Mouse (Mus musculus): ENCODE data around the gene Txnrd1. TPM values are rescaled to one million over a fixed set of nuclear protein-coding genes. Genes with fewer than 3 reads are reported as not detected.

Gene Txnrd1
- polyA plus RNA-seq, 1 experiment: 32.2 TPM

DNA sequence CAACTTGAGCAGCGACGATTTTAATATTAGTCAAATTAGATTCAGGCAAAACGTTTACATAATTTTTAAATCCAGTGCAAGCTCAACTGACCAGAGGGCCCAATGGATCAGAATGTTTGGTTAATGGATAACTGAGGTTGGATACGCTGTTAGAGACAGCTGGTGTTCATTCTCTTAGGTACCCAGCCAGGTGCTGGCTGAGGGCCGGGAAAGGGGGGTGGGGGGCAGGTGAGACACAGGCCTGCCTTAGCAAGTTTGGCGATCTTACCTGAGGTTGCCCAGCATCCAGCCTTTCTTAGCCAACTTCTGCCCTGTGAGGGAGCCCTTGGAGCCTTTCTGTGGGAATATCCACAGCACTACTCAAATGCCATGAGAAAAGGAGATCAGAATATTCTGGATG, 28.6 kb upstream of the Txnrd1 start:
- DNase-seq: no peak
- Histone ChIP-seq H3K27me3 (ENCODE audit: control insufficient read depth, insufficient read depth, low read length) (no peaks in the 10 kb centered on the region), H3K36me3 (ENCODE audit: control insufficient read depth, insufficient read depth, low read length) (no peaks in the 10 kb centered on the region), H3K27ac (ENCODE audit: control insufficient read depth, insufficient read depth, low read length) (no peak overlapping the region), H3K4me1 (replicated peaks; ENCODE audit: control insufficient read depth, insufficient read depth, low read length) (no peaks in the 10 kb centered on the region), H3K4me3 (ENCODE audit: control insufficient read depth, insufficient read depth, low read length) (no peak overlapping the region)
- WGBS: 95% methylated on average over 6 of the region's 6 CpGs
- no peak for TF ChIP-seq CTCF (IDR thresholded peaks at IDR 0.05; ENCODE audit: borderline replicate concordance, control insufficient read depth, extremely low read depth, insufficient read depth, low read length, poor library complexity)
- TF ChIP-seq POLR2A (IDR thresholded peaks at IDR 0.05; ENCODE audit: control insufficient read depth, extremely low read depth, insufficient read depth, low read length, poor library complexity): no peak

DNA sequence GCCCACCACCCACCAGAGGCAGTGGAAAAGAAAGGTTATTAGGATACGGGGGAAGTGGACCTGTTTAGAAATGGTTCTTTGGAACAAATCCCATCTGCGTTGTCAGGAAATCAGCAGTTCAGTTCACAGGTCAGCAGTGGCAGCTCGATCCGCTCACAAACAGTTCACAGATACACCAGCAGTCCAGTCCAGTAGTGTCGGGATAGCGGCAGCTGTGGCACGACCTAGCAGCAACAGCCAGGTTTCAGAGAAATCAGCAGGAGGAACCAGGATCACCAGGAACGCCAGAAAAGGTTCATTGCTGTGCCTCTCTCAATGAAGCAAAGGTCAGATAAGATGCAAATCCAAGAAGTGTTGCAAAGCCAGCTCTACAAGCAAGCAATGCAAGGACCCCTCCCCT, 27.3 kb upstream of the Txnrd1 start:
- H3K27ac ChIP-seq (ENCODE audit: control insufficient read depth, insufficient read depth, low read length): no peak overlapping the region
- no peak for TF ChIP-seq CTCF (IDR thresholded peaks at IDR 0.05; ENCODE audit: borderline replicate concordance, control insufficient read depth, extremely low read depth, insufficient read depth, low read length, poor library complexity)
- no peak for TF ChIP-seq POLR2A (IDR thresholded peaks at IDR 0.05; ENCODE audit: control insufficient read depth, extremely low read depth, insufficient read depth, low read length, poor library complexity)

GRCm38 (mm10) chr10:82807238-82807637, 26.5 kb upstream of the Txnrd1 start:
- no peak overlapping the region for H3K27ac ChIP-seq (ENCODE audit: control insufficient read depth, insufficient read depth, low read length)
- TF ChIP-seq POLR2A (IDR thresholded peaks at IDR 0.05; ENCODE audit: control insufficient read depth, extremely low read depth, insufficient read depth, low read length, poor library complexity) (no peak), CTCF (IDR thresholded peaks at IDR 0.05; ENCODE audit: borderline replicate concordance, control insufficient read depth, extremely low read depth, insufficient read depth, low read length, poor library complexity) (no peak)
- DNase-seq: no peak
- no peaks in the 10 kb centered on the region for H3K36me3 ChIP-seq (ENCODE audit: control insufficient read depth, insufficient read depth, low read length)
- H3K4me1 ChIP-seq (replicated peaks; ENCODE audit: control insufficient read depth, insufficient read depth, low read length): no peaks in the 10 kb centered on the region; the same call in 1 of the 2 replicates
- H3K4me3 ChIP-seq (ENCODE audit: control insufficient read depth, insufficient read depth, low read length): no peak overlapping the region
- no peaks in the 10 kb centered on the region for H3K27me3 ChIP-seq (ENCODE audit: control insufficient read depth, insufficient read depth, low read length)
- 90% methylated on average over 7 of the region's 7 CpGs for WGBS

More for the DNA sequence above, 27.3 kb upstream of the Txnrd1 start:
- no peak for DNase-seq
- WGBS: 97% methylated on average over 8 of the region's 8 CpGs
- Histone ChIP-seq H3K36me3 (ENCODE audit: control insufficient read depth, insufficient read depth, low read length) (no peaks in the 10 kb centered on the region), H3K27me3 (ENCODE audit: control insufficient read depth, insufficient read depth, low read length) (no peaks in the 10 kb centered on the region), H3K4me3 (ENCODE audit: control insufficient read depth, insufficient read depth, low read length) (no peak overlapping the region), H3K4me1 (replicated peaks; ENCODE audit: control insufficient read depth, insufficient read depth, low read length) (no peaks in the 10 kb centered on the region)

GRCm38 (mm10) chr10:82808155-82808554, 25.6 kb upstream of the Txnrd1 start:
- DNase-seq: no peak
- Histone ChIP-seq H3K27me3 (ENCODE audit: control insufficient read depth, insufficient read depth, low read length) (no peaks in the 10 kb centered on the region), H3K36me3 (ENCODE audit: control insufficient read depth, insufficient read depth, low read length) (no peaks in the 10 kb centered on the region), H3K27ac (ENCODE audit: control insufficient read depth, insufficient read depth, low read length) (no peak overlapping the region), H3K4me1 (replicated peaks; ENCODE audit: control insufficient read depth, insufficient read depth, low read length) (no peaks in the 10 kb centered on the region; the same call in 1 of the 2 replicates), H3K4me3 (ENCODE audit: control insufficient read depth, insufficient read depth, low read length) (no peak overlapping the region)
- TF ChIP-seq POLR2A (IDR thresholded peaks at IDR 0.05; ENCODE audit: control insufficient read depth, extremely low read depth, insufficient read depth, low read length, poor library complexity) (no peak), CTCF (IDR thresholded peaks at IDR 0.05; ENCODE audit: borderline replicate concordance, control insufficient read depth, extremely low read depth, insufficient read depth, low read length, poor library complexity) (no peak)
- 55% methylated on average over 6 of the region's 6 CpGs for WGBS

DNA sequence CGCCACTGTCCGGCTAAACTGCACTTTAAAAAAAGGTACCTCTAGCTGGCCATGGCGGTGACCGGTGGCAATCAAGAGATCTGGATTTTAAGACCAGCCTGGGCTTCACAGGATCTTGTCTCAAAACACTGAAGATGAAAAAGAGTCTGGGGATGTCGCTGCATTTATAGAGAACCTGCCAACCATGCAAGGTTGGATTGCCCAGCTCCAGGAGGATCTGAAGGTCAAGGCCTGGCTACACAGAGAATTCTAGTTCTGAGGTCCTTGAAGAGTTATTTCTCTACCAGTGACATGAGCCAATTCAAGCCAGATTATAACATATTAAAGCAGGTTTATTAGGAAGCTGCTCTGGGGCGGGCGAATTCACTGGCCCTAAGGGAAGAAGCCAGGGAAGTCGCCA, 24.9 kb upstream of the Txnrd1 start:
- Histone ChIP-seq H3K27ac (ENCODE audit: control insufficient read depth, insufficient read depth, low read length) (no peak overlapping the region), H3K36me3 (ENCODE audit: control insufficient read depth, insufficient read depth, low read length) (no peaks in the 10 kb centered on the region), H3K4me3 (ENCODE audit: control insufficient read depth, insufficient read depth, low read length) (no peak overlapping the region), H3K4me1 (replicated peaks; ENCODE audit: control insufficient read depth, insufficient read depth, low read length) (no peaks in the 10 kb centered on the region; the same call in 1 of the 2 replicates), H3K27me3 (ENCODE audit: control insufficient read depth, insufficient read depth, low read length) (no peaks in the 10 kb centered on the region)
- DNase-seq: no peak
- WGBS: 95% methylated on average over 8 of the region's 8 CpGs
- TF ChIP-seq POLR2A (IDR thresholded peaks at IDR 0.05; ENCODE audit: control insufficient read depth, extremely low read depth, insufficient read depth, low read length, poor library complexity): no peak
- TF ChIP-seq CTCF (IDR thresholded peaks at IDR 0.05; ENCODE audit: borderline replicate concordance, control insufficient read depth, extremely low read depth, insufficient read depth, low read length, poor library complexity): no peak

- no peak overlapping the region for H3K4me3 ChIP-seq (ENCODE audit: control insufficient read depth, insufficient read depth, low read length)
- no peak overlapping the region for H3K27ac ChIP-seq (ENCODE audit: control insufficient read depth, insufficient read depth, low read length)
- DNase-seq: no peak
- H3K27me3 ChIP-seq (ENCODE audit: control insufficient read depth, insufficient read depth, low read length): no peaks in the 10 kb centered on the region
- WGBS: 82% methylated on average over 3 of the region's 3 CpGs
- TF ChIP-seq CTCF (IDR thresholded peaks at IDR 0.05; ENCODE audit: borderline replicate concordance, control insufficient read depth, extremely low read depth, insufficient read depth, low read length, poor library complexity) (no peak), POLR2A (IDR thresholded peaks at IDR 0.05; ENCODE audit: control insufficient read depth, extremely low read depth, insufficient read depth, low read length, poor library complexity) (no peak)
- no peaks in the 10 kb centered on the region for H3K36me3 ChIP-seq (ENCODE audit: control insufficient read depth, insufficient read depth, low read length)
- peaks cover 1% of the 10 kb centered on the region for H3K4me1 ChIP-seq (replicated peaks; ENCODE audit: control insufficient read depth, insufficient read depth, low read length)
Measured at GRCm38 (mm10) chr10:82809352-82809751, 24.4 kb upstream of the Txnrd1 start.

- 11% methylated on average over 48 of the region's 52 CpGs for WGBS
- Histone ChIP-seq H3K36me3 (ENCODE audit: control insufficient read depth, insufficient read depth, low read length) (no peaks in the 10 kb centered on the region), H3K4me3 (ENCODE audit: control insufficient read depth, insufficient read depth, low read length) (peak overlapping the region; percentile 46), H3K27ac (ENCODE audit: control insufficient read depth, insufficient read depth, low read length) (no peak overlapping the region), H3K27me3 (ENCODE audit: control insufficient read depth, insufficient read depth, low read length) (no peaks in the 10 kb centered on the region), H3K4me1 (replicated peaks; ENCODE audit: control insufficient read depth, insufficient read depth, low read length) (peaks cover 6% of the 10 kb centered on the region)
- DNase-seq: peak; percentile 84
- no peak for TF ChIP-seq POLR2A (IDR thresholded peaks at IDR 0.05; ENCODE audit: control insufficient read depth, extremely low read depth, insufficient read depth, low read length, poor library complexity)
- peak; percentile 93 for TF ChIP-seq CTCF (IDR thresholded peaks at IDR 0.05; ENCODE audit: borderline replicate concordance, control insufficient read depth, extremely low read depth, insufficient read depth, low read length, poor library complexity)
Measured at GRCm38 (mm10) chr10:82811855-82812431, 21.8 kb upstream of the Txnrd1 start.

All from thymus, adult 2 months (tissue).